ENCODE assay signal across 8 mouse cellular contexts in genomic region chr3:96220765-96221639, GRCm38 (mm10). TPM values are rescaled to one million over a fixed set of nuclear protein-coding genes. Genes with fewer than 3 reads are reported as not detected.
DNase-seq lines count a peak whose midpoint lies in the region; ATAC-seq and TF ChIP-seq lines count a peak whose summit lies in the region.

TSS of gene Hist2h2ac (minus strand) at chr3:96220880.
TSS of gene Hist2h2be (plus strand) at chr3:96221119.

- ATAC-seq in heart, embryonic 11.5 days (replicated peaks; ENCODE audit: insufficient number of reproducible peaks, low FRiP score, low TSS enrichment): peak; percentile 85
- ATAC-seq in kidney, embryonic 15.5 days (replicated peaks; ENCODE audit: low FRiP score): peak; percentile 94
- ATAC-seq in limb, embryonic 15.5 days (ENCODE audit: insufficient number of reproducible peaks, low FRiP score, low TSS enrichment, low read depth): peak; percentile 87
- peak; percentile 86 for ATAC-seq in midbrain, postnatal 0 days (ENCODE audit: low FRiP score)

- H3K9me3 ChIP-seq in erythroblast, embryonic 14.5 days (ENCODE audit: control insufficient read depth, low read length): no peaks in the 10 kb centered on the region
- H3K9me3 ChIP-seq in heart, embryonic 11.5 days (replicated peaks; ENCODE audit: control insufficient read depth, low read length): no peaks in the 10 kb centered on the region
- no peaks in the 10 kb centered on the region for H3K9me3 ChIP-seq in kidney, embryonic 15.5 days (replicated peaks)
- H3K9me3 ChIP-seq in limb, embryonic 15.5 days: no peaks in the 10 kb centered on the region
- H3K9me3 ChIP-seq in midbrain, postnatal 0 days (ENCODE audit: low read length): no peaks in the 10 kb centered on the region

- H3K36me3 ChIP-seq in erythroblast, embryonic 14.5 days (ENCODE audit: control insufficient read depth): peaks cover 28% of the 10 kb centered on the region
- H3K36me3 ChIP-seq in heart, embryonic 11.5 days (ENCODE audit: control insufficient read depth, insufficient read depth, low read length): no peaks in the 10 kb centered on the region
- H3K36me3 ChIP-seq in kidney, embryonic 15.5 days: no peaks in the 10 kb centered on the region
- H3K36me3 ChIP-seq in limb, embryonic 15.5 days: no peaks in the 10 kb centered on the region
- no peaks in the 10 kb centered on the region for H3K36me3 ChIP-seq in midbrain, postnatal 0 days (ENCODE audit: insufficient read depth, low read length)

- H3K27me3 ChIP-seq in erythroblast, embryonic 14.5 days (ENCODE audit: control insufficient read depth): no peaks in the 10 kb centered on the region
- H3K27me3 ChIP-seq in heart, embryonic 11.5 days (ENCODE audit: control insufficient read depth, insufficient read depth, low read length): no peaks in the 10 kb centered on the region
- no peaks in the 10 kb centered on the region for H3K27me3 ChIP-seq in kidney, embryonic 15.5 days
- no peaks in the 10 kb centered on the region for H3K27me3 ChIP-seq in limb, embryonic 15.5 days
- no peaks in the 10 kb centered on the region for H3K27me3 ChIP-seq in midbrain, postnatal 0 days (ENCODE audit: insufficient read depth, low read length)

- H3K4me2 ChIP-seq in heart, embryonic 11.5 days: peak within 1 kb of the TSS; percentile 67
- H3K4me2 ChIP-seq in kidney, embryonic 15.5 days: peak within 1 kb of the TSS; percentile 86
- H3K4me2 ChIP-seq in limb, embryonic 15.5 days: peak within 1 kb of the TSS; percentile 75
- H3K4me2 ChIP-seq in midbrain, postnatal 0 days (ENCODE audit: low read depth, low read length, poor library complexity, severe bottlenecking): peak within 1 kb of the TSS; percentile 64

- WGBS in heart, embryonic 11.5 days (ENCODE audit: insufficient replicate concordance): under 1% methylated on average over 43 of the region's 43 CpGs
- under 1% methylated on average over 43 of the region's 43 CpGs for WGBS in kidney, embryonic 15.5 days
- under 1% methylated on average over 43 of the region's 43 CpGs for WGBS in limb, embryonic 15.5 days
- WGBS in midbrain, postnatal 0 days: under 1% methylated on average over 43 of the region's 43 CpGs

- peak within 1 kb of the TSS; percentile 97 for H3K9ac ChIP-seq in heart, embryonic 11.5 days (ENCODE audit: low read depth, low read length)
- peak within 1 kb of the TSS; percentile 92 for H3K9ac ChIP-seq in kidney, embryonic 15.5 days
- peak within 1 kb of the TSS; percentile 74 for H3K9ac ChIP-seq in limb, embryonic 15.5 days
- peak within 1 kb of the TSS; percentile 61 for H3K9ac ChIP-seq in midbrain, postnatal 0 days (replicated peaks; ENCODE audit: low read length, poor library complexity, severe bottlenecking)

- peak within 1 kb of the TSS; percentile 99 for H3K27ac ChIP-seq in heart, embryonic 11.5 days (ENCODE audit: low read depth, low read length)
- H3K27ac ChIP-seq in kidney, embryonic 15.5 days: peak within 1 kb of the TSS; percentile 100
- peak within 1 kb of the TSS; percentile 99 for H3K27ac ChIP-seq in limb, embryonic 15.5 days
- peak within 1 kb of the TSS; percentile 91 for H3K27ac ChIP-seq in midbrain, postnatal 0 days (ENCODE audit: low read depth, low read length)

- DNase-seq in CD4-positive helper T cell, adult 2 months (ENCODE audit: low read depth, low spot score): peak; percentile 95
- DNase-seq in brain, embryonic 18.5 days (ENCODE audit: low read depth, low spot score): peak; percentile 90
- peak; percentile 94 for DNase-seq in midbrain, postnatal 0 days (ENCODE audit: low spot score)
- peak; percentile 78 to 83 for DNase-seq in spleen, postnatal 14 days (ENCODE audit: low spot score in 2 of 2)

- H3K4me3 ChIP-seq in erythroblast, embryonic 14.5 days (replicated peaks): peak within 1 kb of the TSS; percentile 83
- H3K4me3 ChIP-seq in heart, embryonic 11.5 days (ENCODE audit: low read depth, low read length): peak within 1 kb of the TSS; percentile 66
- peak within 1 kb of the TSS; percentile 68 for H3K4me3 ChIP-seq in kidney, embryonic 15.5 days (replicated peaks)
- peak within 1 kb of the TSS; percentile 57 for H3K4me3 ChIP-seq in limb, embryonic 15.5 days
- peak within 1 kb of the TSS; percentile 51 for H3K4me3 ChIP-seq in midbrain, postnatal 0 days (ENCODE audit: low read depth, low read length)

- peak; percentile 1; the same call in 1 of the 2 replicates for TF ChIP-seq CTCF in midbrain, postnatal 0 days (IDR thresholded peaks at IDR 0.05)

- H3K4me1 ChIP-seq in erythroblast, embryonic 14.5 days (ENCODE audit: control insufficient read depth): peaks cover 74% of the 10 kb centered on the region
- peaks cover 28% of the 10 kb centered on the region for H3K4me1 ChIP-seq in heart, embryonic 11.5 days (ENCODE audit: control insufficient read depth, insufficient read depth, low read length)
- peaks cover 46% of the 10 kb centered on the region for H3K4me1 ChIP-seq in kidney, embryonic 15.5 days
- H3K4me1 ChIP-seq in limb, embryonic 15.5 days: peaks cover 16% of the 10 kb centered on the region
- peaks cover 4% of the 10 kb centered on the region; the same call in 1 of the 2 replicates for H3K4me1 ChIP-seq in midbrain, postnatal 0 days (ENCODE audit: insufficient read depth, low read length)

RNA-seq across cellular contexts. Expression of gene Hist2h2ac, which starts in this region (rescaled TPM):
- 3.8 and 8.5 TPM in 2 replicates for polyA plus RNA-seq in erythroblast, embryonic 14.5 days (2012)
- polyA plus RNA-seq in heart, embryonic 11.5 days (2014; fragmentation: Nextera tagmentation; extraction: Ambion mirVana): 3.6 and 5.5 TPM in 2 replicates
- 10.8 and 11.3 TPM in 2 replicates for polyA plus RNA-seq in kidney, embryonic 15.5 days (2015; fragmentation: Nextera tagmentation; extraction: Ambion mirVana)
- polyA plus RNA-seq in limb, embryonic 15.5 days (2015; fragmentation: Nextera tagmentation; extraction: Ambion mirVana): 5.9 and 8.7 TPM in 2 replicates
- 271 and 554 TPM in 2 replicates for total RNA-seq in midbrain, postnatal 0 days (2014; rRNA removed)
- 1.7 and 1.9 TPM in 2 replicates for polyA plus RNA-seq in midbrain, postnatal 0 days (2015; fragmentation: Nextera tagmentation; extraction: Ambion mirVana)

RNA-seq across cellular contexts. Expression of gene Hist2h2be, which starts in this region (rescaled TPM):
- polyA plus RNA-seq in erythroblast, embryonic 14.5 days (2012): 0.13 and 0.14 TPM in 2 replicates
- 3.3 and 5.4 TPM in 2 replicates for polyA plus RNA-seq in heart, embryonic 11.5 days (2014; fragmentation: Nextera tagmentation; extraction: Ambion mirVana)
- 12.2 and 12.6 TPM in 2 replicates for polyA plus RNA-seq in kidney, embryonic 15.5 days (2015; fragmentation: Nextera tagmentation; extraction: Ambion mirVana)
- polyA plus RNA-seq in limb, embryonic 15.5 days (2015; fragmentation: Nextera tagmentation; extraction: Ambion mirVana): 5.3 and 5.4 TPM in 2 replicates
- total RNA-seq in midbrain, postnatal 0 days (2014; rRNA removed): 8.7 and 12.7 TPM in 2 replicates
- 2.8 and 2.9 TPM in 2 replicates for polyA plus RNA-seq in midbrain, postnatal 0 days (2015; fragmentation: Nextera tagmentation; extraction: Ambion mirVana)

Comparison
In these comparisons a context has a peak if more than half of its experiments do, and no peak if none do; other contexts are left out.
1. Peak in every context shown above with its lines: DNase-seq, ATAC-seq, H3K4me3 ChIP-seq and H3K27ac ChIP-seq.